ENCODE assay signal across 18 mouse cellular contexts in the genomic region with DNA sequence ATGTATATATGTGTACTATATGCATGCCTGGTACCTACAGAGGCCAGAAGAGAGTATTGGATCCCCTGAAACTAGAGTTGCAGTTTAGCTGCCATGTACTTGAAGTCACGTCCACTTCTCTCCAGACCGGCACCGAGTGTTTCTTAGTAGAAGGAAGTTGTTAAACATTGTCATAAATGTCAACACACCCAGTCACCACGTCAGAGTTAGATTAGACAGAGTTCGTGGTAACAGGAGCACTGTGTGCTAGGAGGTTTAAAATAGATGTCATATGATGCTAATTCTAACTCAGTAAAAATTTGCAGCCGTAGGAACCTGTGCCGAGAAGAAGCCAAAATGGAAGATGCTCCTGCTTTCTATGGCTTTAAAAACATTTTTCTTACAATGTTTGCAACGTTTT. TPM values are rescaled to one million over a fixed set of nuclear protein-coding genes. Genes with fewer than 3 reads are reported as not detected.
DNase-seq lines count a peak whose midpoint lies in the region; ATAC-seq and TF ChIP-seq lines count a peak whose summit lies in the region.
"Had no signal": no experiment of that assay in that cellular context is flagged by ENCODE, and none has a peak within 500 bp of the region (broad histone marks: within the 10 kb centered on the region; RNA-seq: fewer than 3 reads in every experiment).

A gene (plus strand): TSS at position 286 of the 400 bp plus-strand sequence.

- H3K36me3 ChIP-seq in heart, embryonic 15.5 days: peaks cover 5% of the 10 kb centered on the region; the same call in 1 of the 2 replicates
- H3K36me3 ChIP-seq in intestine, embryonic 16.5 days (ENCODE audit: control insufficient read depth, insufficient read depth, low read length): peaks cover 2% of the 10 kb centered on the region; the same call in 1 of the 2 replicates

- H3K27me3 ChIP-seq in heart, embryonic 15.5 days: no peaks in the 10 kb centered on the region
- no peaks in the 10 kb centered on the region for H3K27me3 ChIP-seq in intestine, embryonic 16.5 days (replicated peaks; ENCODE audit: control insufficient read depth, insufficient read depth, low read length)

- ATAC-seq in heart, embryonic 15.5 days (replicated peaks; ENCODE audit: insufficient number of reproducible peaks, insufficient read depth, low FRiP score, low read depth): peak; percentile 72
- ATAC-seq in intestine, embryonic 16.5 days: peak; percentile 86
- ATAC-seq: forebrain, embryonic 16.5 days had no signal

- H3K4me1 ChIP-seq in heart, embryonic 15.5 days (replicated peaks): no peaks in the 10 kb centered on the region; the same call in 1 of the 2 replicates
- no peaks in the 10 kb centered on the region for H3K4me1 ChIP-seq in intestine, embryonic 16.5 days (ENCODE audit: control insufficient read depth, insufficient read depth, low read length)
- H3K4me1 ChIP-seq: hindbrain, embryonic 13.5 days had no signal

- no peaks in the 10 kb centered on the region for H3K9me3 ChIP-seq in heart, embryonic 15.5 days (replicated peaks)
- H3K9me3 ChIP-seq in intestine, embryonic 16.5 days (ENCODE audit: control insufficient read depth, low read length): no peaks in the 10 kb centered on the region
- H3K9me3 ChIP-seq: hindbrain, embryonic 13.5 days had no signal

- intact Hi-C loops in gastrocnemius, adult 2 months (cut with DNase I): no loop called here
- intact Hi-C loops in left cerebral cortex, postnatal 36 days (cut with DNase I): no loop called here

- no peak for TF ChIP-seq CTCF in gastrocnemius, adult 2 months (IDR thresholded peaks at IDR 0.05)

- peak within 1 kb of the TSS; percentile 89 for H3K27ac ChIP-seq in gastrocnemius, adult 2 months
- H3K27ac ChIP-seq in heart, embryonic 15.5 days: peak within 1 kb of the TSS; percentile 75
- no peak within 1 kb of the TSS for H3K27ac ChIP-seq in intestine, embryonic 16.5 days (ENCODE audit: low read length)
- H3K27ac ChIP-seq: hindbrain, embryonic 13.5 days had no signal

- peak within 1 kb of the TSS; percentile 65 for H3K4me3 ChIP-seq in gastrocnemius, adult 2 months
- H3K4me3 ChIP-seq in heart, embryonic 15.5 days: peak within 1 kb of the TSS; percentile 37
- no peak within 1 kb of the TSS for H3K4me3 ChIP-seq in intestine, embryonic 16.5 days (ENCODE audit: low read length)
- H3K4me3 ChIP-seq: hindbrain, embryonic 13.5 days had no signal

- peak within 1 kb of the TSS; percentile 17; the same call in 1 of the 2 replicates for H3K9ac ChIP-seq in heart, embryonic 15.5 days
- no peak within 1 kb of the TSS for H3K9ac ChIP-seq in intestine, embryonic 16.5 days (ENCODE audit: low read depth, low read length)
- H3K9ac ChIP-seq: hindbrain, embryonic 13.5 days; lung, embryonic 14.5 days had no signal

- WGBS in heart, embryonic 15.5 days: 41% methylated on average over 8 of the region's 8 CpGs
- whole genome bisulfite sequencing in intestine, embryonic 16.5 days: 50% methylated on average over 8 of the region's 8 CpGs

- H3K4me2 ChIP-seq in heart, embryonic 15.5 days: peak within 1 kb of the TSS; percentile 29
- no peak within 1 kb of the TSS for H3K4me2 ChIP-seq in intestine, embryonic 16.5 days (ENCODE audit: low read depth, low read length)
- H3K4me2 ChIP-seq: hindbrain, embryonic 13.5 days; lung, embryonic 14.5 days had no signal

- DNase-seq in gastrocnemius, adult 2 months: peak; percentile 34
- no peak for DNase-seq in gastrocnemius, postnatal 4 days (ENCODE audit: low spot score in 2 of 2)
- peak; percentile 29 for DNase-seq in brain, adult 2 months (ENCODE audit: low read depth, low spot score)
- no peak for DNase-seq in cerebellum, adult 18-20 months
- DNase-seq in left cerebral cortex, postnatal 36 days (ENCODE audit: low spot score in 2 of 2): no peak
- DNase-seq in kidney, adult 8-10 months: no peak
- DNase-seq: adrenal gland, adult 2 months; cerebellum, adult 9-10 months; embryo, embryonic 11 days; kidney, adult 18-20 months; lung, embryonic 14.5 days; right cerebral cortex, postnatal 25 days; thymus, postnatal 25 days had no signal

RNA-seq across cellular contexts. Expression of the gene that starts here (rescaled TPM):
- 100 to 1,000 TPM; 141 to 190 TPM for total RNA-seq in gastrocnemius, adult 2 months (2021)
- 1 to 10 TPM; 5.3 to 7.7 TPM for total RNA-seq in gastrocnemius, postnatal 4 days (2021)
- polyA plus RNA-seq in heart, embryonic 15.5 days (2015; fragmentation: Nextera tagmentation; extraction: Ambion mirVana): 48.1 and 63.3 TPM in 2 replicates
- 0.21 and 0.37 TPM in 2 replicates for polyA plus RNA-seq in intestine, embryonic 16.5 days (2015; fragmentation: Nextera tagmentation; extraction: Ambion mirVana)
- 1 to 10 TPM; 4.9 to 8.0 TPM for total RNA-seq in left cerebral cortex, postnatal 36 days (2021)
- polyA plus RNA-seq: forebrain, embryonic 16.5 days; hindbrain, embryonic 13.5 days; liver, adult 2 months; lung, embryonic 14.5 days had no signal

Comparison
In these comparisons a context has a peak if more than half of its experiments do, and no peak if none do; other contexts are left out.
1. RNA of the gene that starts here (total RNA-seq): 141 to 190 TPM in gastrocnemius, adult 2 months; 4.9 to 8.0 TPM in left cerebral cortex, postnatal 36 days and 5.3 to 7.7 TPM in gastrocnemius, postnatal 4 days; every median in the first group is over 10 times any median in the second.
2. RNA of the gene that starts here (polyA plus RNA-seq): 48.1 to 63.3 TPM in heart, embryonic 15.5 days; 0.21 to 0.37 TPM in intestine, embryonic 16.5 days; every median in the first group is over 10 times any median in the second.
3. DNase-seq: peak in gastrocnemius, adult 2 months (single experiment) and brain, adult 2 months (single experiment); none in gastrocnemius, postnatal 4 days (0 of 2), cerebellum, adult 18-20 months (0 of 2), left cerebral cortex, postnatal 36 days (0 of 2) and kidney, adult 8-10 months (0 of 2).
4. Peak in ATAC-seq in intestine, embryonic 16.5 days; RNA of the gene not detected or under 1 TPM.